ENCODE assay signal across 13 mouse cellular contexts in genomic region chr17:49624572-49624971, GRCm38 (mm10). TPM values are rescaled to one million over a fixed set of nuclear protein-coding genes. Genes with fewer than 3 reads are reported as not detected.
DNase-seq lines count a peak whose midpoint lies in the region; ATAC-seq lines count a peak whose summit lies in the region.
"Had no signal": no experiment of that assay in that cellular context is flagged by ENCODE, and none has a peak within 500 bp of the region (broad histone marks: within the 10 kb centered on the region; RNA-seq: fewer than 3 reads in every experiment).

No protein-coding gene starts in this region.

- no peak overlapping the region for H3K4me3 ChIP-seq in hindbrain, embryonic 13.5 days
- no peak overlapping the region for H3K4me3 ChIP-seq in hindbrain, embryonic 12.5 days
- no peak overlapping the region for H3K4me3 ChIP-seq in embryonic facial prominence, embryonic 10.5 days
- H3K4me3 ChIP-seq: limb, embryonic 12.5 days; midbrain, embryonic 13.5 days had no signal

- no peaks in the 10 kb centered on the region for H3K27me3 ChIP-seq in hindbrain, embryonic 13.5 days
- H3K27me3 ChIP-seq in hindbrain, embryonic 12.5 days, result no peaks in the 10 kb centered on the region
- no peaks in the 10 kb centered on the region for H3K27me3 ChIP-seq in embryonic facial prominence, embryonic 10.5 days (replicated peaks; ENCODE audit: low read depth, poor library complexity, severe bottlenecking)
- H3K27me3 ChIP-seq: limb, embryonic 12.5 days; midbrain, embryonic 13.5 days had no signal

- H3K9ac ChIP-seq in hindbrain, embryonic 13.5 days, result no peak overlapping the region
- no peak overlapping the region for H3K9ac ChIP-seq in hindbrain, embryonic 12.5 days
- H3K9ac ChIP-seq: limb, embryonic 12.5 days; midbrain, embryonic 13.5 days had no signal

- H3K9me3 ChIP-seq in hindbrain, embryonic 13.5 days, result no peaks in the 10 kb centered on the region
- H3K9me3 ChIP-seq in hindbrain, embryonic 12.5 days (replicated peaks), result no peaks in the 10 kb centered on the region
- H3K9me3 ChIP-seq in embryonic facial prominence, embryonic 10.5 days, result no peaks in the 10 kb centered on the region
- H3K9me3 ChIP-seq: limb, embryonic 12.5 days; midbrain, embryonic 13.5 days had no signal

- no peaks in the 10 kb centered on the region for H3K36me3 ChIP-seq in hindbrain, embryonic 13.5 days
- H3K36me3 ChIP-seq in hindbrain, embryonic 12.5 days, result no peaks in the 10 kb centered on the region
- no peaks in the 10 kb centered on the region for H3K36me3 ChIP-seq in embryonic facial prominence, embryonic 10.5 days (replicated peaks)
- H3K36me3 ChIP-seq: limb, embryonic 12.5 days; midbrain, embryonic 13.5 days had no signal

- ATAC-seq in hindbrain, embryonic 13.5 days (ENCODE audit: low FRiP score), result no peak
- ATAC-seq in hindbrain, embryonic 12.5 days (ENCODE audit: low FRiP score), result no peak
- ATAC-seq: hindbrain, embryonic 16.5 days; midbrain, embryonic 13.5 days had no signal

- peak overlapping the region; percentile 6; the same call in 1 of the 2 replicates for H3K27ac ChIP-seq in hindbrain, embryonic 13.5 days
- no peak overlapping the region for H3K27ac ChIP-seq in hindbrain, embryonic 12.5 days
- no peak overlapping the region for H3K27ac ChIP-seq in embryonic facial prominence, embryonic 10.5 days (replicated peaks)
- H3K27ac ChIP-seq: limb, embryonic 12.5 days; midbrain, embryonic 13.5 days had no signal

- 66% methylated on average over 9 of the region's 9 CpGs for WGBS in hindbrain, embryonic 13.5 days
- 64% methylated on average over 9 of the region's 9 CpGs for WGBS in hindbrain, embryonic 12.5 days
- 53% methylated on average over 9 of the region's 9 CpGs for WGBS in embryonic facial prominence, embryonic 10.5 days

- H3K4me2 ChIP-seq in hindbrain, embryonic 13.5 days, result no peak overlapping the region
- no peak overlapping the region for H3K4me2 ChIP-seq in hindbrain, embryonic 12.5 days (replicated peaks)
- H3K4me2 ChIP-seq: limb, embryonic 12.5 days; midbrain, embryonic 13.5 days had no signal

- peaks cover 4% of the 10 kb centered on the region; the same call in 1 of the 2 replicates for H3K4me1 ChIP-seq in hindbrain, embryonic 13.5 days (replicated peaks)
- 0 out of 2 replicates have a peak, but pooled peaks cover 3% of the 10 kb centered on the region for H3K4me1 ChIP-seq in hindbrain, embryonic 12.5 days
- H3K4me1 ChIP-seq in embryonic facial prominence, embryonic 10.5 days, result no peaks in the 10 kb centered on the region
- H3K4me1 ChIP-seq: limb, embryonic 12.5 days; midbrain, embryonic 13.5 days had no signal

- DNase-seq in adrenal gland, adult 2 months, result peak; percentile 49
- DNase-seq in adrenal gland, postnatal 25 days, result no peak
- peak; percentile 26 for DNase-seq in retina, postnatal 1 day
- DNase-seq in retina, embryonic 14.5 days (ENCODE audit: low spot score), result no peak
- no peak for DNase-seq in embryonic facial prominence, embryonic 10.5 days (ENCODE audit: low spot score)
- DNase-seq in frontal cortex, postnatal 36 days (ENCODE audit: low spot score in 2 of 2), result no peak
- DNase-seq: cerebellum, postnatal 36 days; lung, postnatal 4 days had no signal

RNA-seq across cellular contexts. Expression of gene Kif6, which starts 9.6 kb away (rescaled TPM):
- total RNA-seq in adrenal gland, adult 2 months (2021), result under 1 TPM; 0.35 to 0.55 TPM
- polyA plus RNA-seq in adrenal gland, adult 2 months (2012; rRNA removed), result 0.08 TPM in 2 replicates
- 0.62 and 1.3 TPM in 2 replicates for total RNA-seq in adrenal gland, postnatal 25 days (2021)
- polyA plus RNA-seq in hindbrain, embryonic 13.5 days (2015; fragmentation: Nextera tagmentation; extraction: Ambion mirVana), result 2.9 and 3.2 TPM in 2 replicates
- 3.2 and 4.3 TPM in 2 replicates for polyA plus RNA-seq in hindbrain, embryonic 12.5 days (2016; fragmentation: Nextera tagmentation; extraction: Ambion mirVana)
- 2.7 and 3.5 TPM in 2 replicates for polyA plus RNA-seq in embryonic facial prominence, embryonic 10.5 days (2016; fragmentation: Nextera tagmentation; extraction: Ambion mirVana)

Comparison
In these comparisons a context has a peak if more than half of its experiments do, and no peak if none do; other contexts are left out.
1. DNase-seq: peak in adrenal gland, adult 2 months (single experiment) and retina, postnatal 1 day (single experiment); none in adrenal gland, postnatal 25 days (single experiment), retina, embryonic 14.5 days (single experiment), embryonic facial prominence, embryonic 10.5 days (single experiment) and frontal cortex, postnatal 36 days (0 of 2).